Mouse (Mus musculus) embryonic facial prominence, embryonic 15.5 days (tissue): ENCODE results near the gene Alcam. TPM values are rescaled to one million over a fixed set of nuclear protein-coding genes. Genes with fewer than 3 reads are reported as not detected.

Source experiments
- ATAC-seq: fragments of 200-750 bp; cut with Nextera tagmentation; 2 replicates; pipeline ENCODE4 v1.8.0; 2017; ENCODE audit warnings: low read depth, moderate TSS enrichment; ENCODE audit not compliant: insufficient number of reproducible peaks, low FRiP score, low TSS enrichment
- H3K27ac ChIP-seq: fragments of 300-500 bp; sonication (generic); replicated peaks from 2 replicates; pipeline ENCODE4 v1.5.1; 2015; ENCODE audit warnings: mild to moderate bottlenecking, inconsistent platforms
- H3K27me3 ChIP-seq: fragments of 300-500 bp; sonication (generic); 2 replicates; pipeline ENCODE4 v1.6.1; 2015; ENCODE audit warnings: inconsistent platforms
- H3K36me3 ChIP-seq: fragments of 300-500 bp; sonication (generic); 2 replicates; pipeline ENCODE4 v1.6.1; 2015; ENCODE audit warnings: mild to moderate bottlenecking, inconsistent platforms
- H3K4me1 ChIP-seq: fragments of 300-500 bp; sonication (generic); 2 replicates; pipeline ENCODE4 v1.6.1; 2015; ENCODE audit warnings: inconsistent platforms
- H3K4me2 ChIP-seq: fragments of 300-500 bp; sonication (generic); replicated peaks from 2 replicates; pipeline ENCODE4 v1.6.1; 2015; ENCODE audit warnings: mild to moderate bottlenecking, inconsistent platforms
- H3K4me3 ChIP-seq: fragments of 300-500 bp; sonication (generic); replicated peaks from 2 replicates; pipeline ENCODE4 v1.5.1; 2015; ENCODE audit warnings: mild to moderate bottlenecking, inconsistent platforms
- H3K9ac ChIP-seq: fragments of 300-500 bp; sonication (generic); 2 replicates; pipeline ENCODE4 v1.6.1; 2015; ENCODE audit warnings: inconsistent platforms
- H3K9me3 ChIP-seq: fragments of 300-500 bp; sonication (generic); replicated peaks from 2 replicates; pipeline ENCODE4 v1.6.1; 2016; ENCODE audit warnings: inconsistent platforms
- WGBS: fragments of 180-500 bp; shearing (Covaris S2); methylation state at CpG from one replicate; pipeline ENCODE4 v1.1.7; 2015; 5-methylcytosine and 5-hydroxymethylcytosine counted together
- polyA plus RNA-seq: library from polyadenylated mRNA; unstranded; fragments of >200 nt; fragmentation: Nextera tagmentation; extraction: Ambion mirVana; gene quantifications from 2 replicates; pipeline ENCODE4 v1.2.1, GENCODE M21; 2015

Gene Alcam
- polyA plus RNA-seq, 1 experiment from 2014 or later, result 36.4 TPM

DNA sequence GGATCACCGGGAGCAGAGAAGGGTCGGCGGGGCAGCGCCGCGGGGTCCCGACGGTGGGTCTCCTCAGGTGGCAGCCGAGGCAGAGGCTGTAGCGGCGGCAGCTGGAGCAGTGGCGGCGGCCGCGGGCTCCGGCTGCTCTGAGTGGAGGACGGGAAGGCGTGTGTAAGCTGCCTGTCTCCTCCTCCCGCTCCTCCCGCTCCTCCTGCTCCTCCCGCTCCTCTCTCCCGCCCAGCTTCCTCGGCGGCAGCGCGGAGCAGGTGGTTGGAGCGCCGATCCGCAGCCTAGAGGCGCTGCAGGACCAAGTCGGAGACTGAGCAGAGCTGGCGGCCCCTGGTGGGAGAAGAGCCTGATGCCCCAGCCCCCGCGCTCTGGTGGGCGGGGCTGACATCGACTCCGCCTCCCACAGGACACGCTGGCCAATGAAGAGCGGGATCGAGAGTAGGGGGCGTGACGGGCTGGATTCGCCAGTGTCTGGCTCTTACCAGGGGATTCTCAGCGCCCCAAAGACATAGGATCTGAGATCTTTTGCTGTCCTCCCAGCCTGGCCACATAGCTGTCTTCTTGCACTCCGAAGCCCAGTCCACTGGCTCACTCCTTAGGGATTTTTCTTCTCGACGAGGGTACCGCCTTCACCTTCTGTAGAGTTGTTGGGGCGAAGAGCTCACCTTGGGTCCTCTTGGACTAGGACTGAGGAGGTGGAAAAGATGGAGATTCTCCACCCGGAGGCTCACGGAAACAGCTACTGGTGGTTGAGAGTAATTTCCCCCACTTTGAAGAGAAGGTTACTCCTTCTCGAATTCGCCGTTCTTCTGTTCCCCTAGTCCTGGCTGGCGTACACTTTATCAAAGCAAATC, 785 bp downstream of the Alcam start:
- peak; percentile 97 for ATAC-seq
- Histone ChIP-seq H3K9ac (peak overlapping the region; percentile 41), H3K36me3 (no peaks in the 10 kb centered on the region), H3K4me3 (peak overlapping the region; percentile 70), H3K27me3 (no peaks in the 10 kb centered on the region), H3K4me1 (peaks cover 23% of the 10 kb centered on the region; the same call in 1 of the 2 replicates), H3K27ac (peak overlapping the region; percentile 80), H3K9me3 (no peaks in the 10 kb centered on the region), H3K4me2 (peak overlapping the region; percentile 83)
- under 1% methylated on average over 40 of the region's 55 CpGs for WGBS

DNA sequence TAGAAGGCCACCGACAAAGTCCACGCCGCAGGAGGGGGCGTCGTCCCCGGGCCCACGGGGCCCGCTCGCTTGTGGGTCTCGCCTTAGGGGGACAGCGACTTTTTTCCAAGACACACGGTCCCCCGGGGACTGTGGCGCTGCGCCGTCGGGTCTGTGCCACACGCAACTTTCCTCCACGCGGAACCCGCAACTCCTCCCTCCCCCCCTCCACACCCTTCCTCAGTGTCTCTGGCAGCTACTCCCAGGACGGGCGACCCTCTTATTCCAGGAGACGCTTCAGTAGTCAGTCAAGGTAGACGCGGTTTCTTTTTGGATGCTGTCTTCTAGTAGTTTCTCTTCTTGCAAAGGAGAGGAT, 1.4 kb downstream of the Alcam start:
- Histone ChIP-seq H3K4me1 (peaks cover 23% of the 10 kb centered on the region; the same call in 1 of the 2 replicates), H3K9me3 (no peaks in the 10 kb centered on the region), H3K27ac (peak overlapping the region; percentile 68), H3K9ac (peak overlapping the region; percentile 41), H3K4me2 (peak overlapping the region; percentile 83), H3K4me3 (peak overlapping the region; percentile 70), H3K36me3 (no peaks in the 10 kb centered on the region), H3K27me3 (no peaks in the 10 kb centered on the region)
- ATAC-seq, result no peak
- WGBS, result 0% methylated on average over 26 of the region's 26 CpGs

DNA sequence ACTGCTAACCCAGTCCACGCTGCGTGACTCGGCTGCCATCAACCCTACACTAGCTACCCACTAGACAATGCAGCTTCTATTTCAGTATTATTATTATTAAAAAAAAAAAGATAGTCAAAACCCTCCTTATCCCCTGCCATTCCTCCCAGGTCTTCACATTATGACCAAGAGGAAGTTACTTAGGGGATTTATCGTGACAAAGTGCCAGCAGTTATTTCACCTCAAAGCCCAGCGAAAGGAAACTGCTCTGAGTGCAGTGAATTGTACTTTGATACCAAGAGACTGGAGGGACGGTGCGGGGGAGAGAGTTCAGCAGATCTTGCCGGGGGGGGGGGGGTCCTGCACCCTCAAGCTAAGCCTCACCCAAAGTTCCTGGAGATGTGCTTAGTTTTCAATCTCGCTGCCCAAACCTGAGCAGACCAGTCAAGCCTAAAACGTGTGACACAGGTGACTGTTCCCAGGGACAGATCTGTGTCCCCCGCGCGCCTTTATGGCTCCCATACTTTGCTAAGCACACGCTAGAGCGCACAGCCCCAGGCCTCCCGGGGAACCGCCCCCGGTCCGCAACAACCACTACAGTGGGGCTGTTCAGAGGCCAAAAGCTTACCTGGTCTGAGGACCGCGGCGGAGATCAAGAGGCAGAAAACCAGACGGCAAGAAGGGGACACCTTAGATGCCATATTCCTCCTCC, 1.9 kb downstream of the Alcam start:
- H3K9ac ChIP-seq, result peak overlapping the region; percentile 41
- no peak for ATAC-seq
- no peaks in the 10 kb centered on the region for H3K27me3 ChIP-seq
- 2% methylated on average over 23 of the region's 23 CpGs for WGBS
- H3K36me3 ChIP-seq, result no peaks in the 10 kb centered on the region
- peaks cover 23% of the 10 kb centered on the region; the same call in 1 of the 2 replicates for H3K4me1 ChIP-seq
- peak overlapping the region; percentile 76 for H3K27ac ChIP-seq
- peak overlapping the region; percentile 70 for H3K4me3 ChIP-seq
- H3K4me2 ChIP-seq, result peak overlapping the region; percentile 83
- no peaks in the 10 kb centered on the region for H3K9me3 ChIP-seq

DNA sequence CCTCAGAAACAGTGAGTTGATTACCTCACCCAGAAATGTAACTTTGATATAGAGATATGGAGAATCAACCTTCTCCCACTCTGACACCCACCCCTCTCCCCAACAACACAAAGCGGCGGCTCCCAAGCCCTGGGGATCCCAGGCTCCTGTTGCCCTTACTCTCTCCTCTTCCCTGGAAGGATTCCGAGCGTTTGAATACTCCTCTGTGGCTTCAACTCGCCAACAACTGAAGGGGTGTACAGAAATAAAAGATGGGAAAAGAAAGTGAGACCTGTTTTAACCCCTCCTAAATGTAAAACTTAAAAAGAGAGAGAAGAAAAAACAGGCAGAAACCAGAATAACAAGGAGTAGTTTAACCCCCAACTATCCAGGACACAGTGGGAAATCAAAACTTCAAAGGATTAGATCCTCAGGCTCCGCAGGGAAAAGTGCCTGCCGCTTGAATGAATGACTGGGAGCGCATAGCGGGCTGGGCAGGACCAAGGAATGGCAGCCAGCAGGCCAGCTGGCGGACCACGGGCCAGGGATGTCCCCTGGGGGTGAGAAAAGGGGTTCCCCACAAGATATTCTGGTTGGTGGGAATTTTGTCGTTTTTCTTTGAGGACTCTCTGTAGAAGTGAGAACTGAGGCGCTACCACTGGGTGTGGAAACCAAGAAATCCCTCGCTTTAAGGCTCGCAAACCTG, 2.6 kb downstream of the Alcam start:
- ATAC-seq, result no peak
- 1% methylated on average over 15 of the region's 15 CpGs for WGBS
- H3K27me3 ChIP-seq, result no peaks in the 10 kb centered on the region

DNA sequence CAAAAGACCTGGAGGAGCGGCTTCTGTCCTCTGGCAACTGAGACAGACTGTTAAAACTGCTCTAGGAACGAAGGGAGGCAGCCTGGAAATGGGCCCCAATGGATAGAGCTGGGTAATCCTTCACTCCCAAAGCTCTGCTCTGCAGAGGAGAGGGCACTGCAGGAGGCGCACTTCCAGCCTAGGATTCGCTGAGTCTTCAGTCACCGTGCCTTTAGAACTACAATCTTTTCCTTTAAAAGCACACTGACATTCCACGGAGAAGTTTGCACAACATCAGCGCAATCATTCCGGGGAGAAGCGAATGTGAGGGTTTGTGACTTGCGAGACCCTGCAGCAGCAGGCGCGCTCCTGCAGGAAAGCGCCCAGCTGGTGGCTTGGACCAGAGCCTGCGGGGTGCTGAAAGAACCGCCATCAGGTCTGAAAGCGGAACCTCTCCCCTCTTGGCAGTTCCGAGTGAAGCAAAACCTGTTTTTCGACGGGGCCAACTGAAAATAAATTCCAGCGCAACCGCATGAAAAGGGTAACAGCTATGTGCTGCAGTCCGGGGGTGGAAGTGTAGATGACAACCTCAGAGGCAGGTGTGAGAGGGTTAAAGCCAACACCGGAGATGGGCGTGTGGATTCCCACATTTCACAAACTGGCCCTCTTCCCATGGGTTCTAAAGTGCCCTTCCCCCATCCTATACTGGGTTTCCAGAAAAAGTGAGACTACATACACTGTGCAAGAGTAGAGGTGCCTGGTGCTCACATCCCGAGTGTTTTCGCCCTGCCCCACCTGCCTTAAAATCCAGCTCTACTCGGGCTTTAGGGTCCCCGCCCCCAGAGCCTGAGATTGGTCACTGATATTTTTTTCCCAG, 3.4 kb downstream of the Alcam start:
- peak overlapping the region; percentile 76 for H3K27ac ChIP-seq
- no peaks in the 10 kb centered on the region for H3K9me3 ChIP-seq
- H3K9ac ChIP-seq, result peak overlapping the region; percentile 23
- under 1% methylated on average over 28 of the region's 28 CpGs for WGBS
- H3K36me3 ChIP-seq, result no peaks in the 10 kb centered on the region
- peak overlapping the region; percentile 70 for H3K4me3 ChIP-seq
- peaks cover 23% of the 10 kb centered on the region; the same call in 1 of the 2 replicates for H3K4me1 ChIP-seq
- H3K4me2 ChIP-seq, result peak overlapping the region; percentile 83
- no peak for ATAC-seq
- no peaks in the 10 kb centered on the region for H3K27me3 ChIP-seq

More for the DNA sequence above, 2.6 kb downstream of the Alcam start:
- Histone ChIP-seq H3K36me3 (no peaks in the 10 kb centered on the region), H3K4me2 (peak overlapping the region; percentile 83), H3K9ac (peak overlapping the region; percentile 40), H3K4me1 (peaks cover 23% of the 10 kb centered on the region; the same call in 1 of the 2 replicates), H3K27ac (peak overlapping the region; percentile 76), H3K4me3 (peak overlapping the region; percentile 70), H3K9me3 (no peaks in the 10 kb centered on the region)

DNA sequence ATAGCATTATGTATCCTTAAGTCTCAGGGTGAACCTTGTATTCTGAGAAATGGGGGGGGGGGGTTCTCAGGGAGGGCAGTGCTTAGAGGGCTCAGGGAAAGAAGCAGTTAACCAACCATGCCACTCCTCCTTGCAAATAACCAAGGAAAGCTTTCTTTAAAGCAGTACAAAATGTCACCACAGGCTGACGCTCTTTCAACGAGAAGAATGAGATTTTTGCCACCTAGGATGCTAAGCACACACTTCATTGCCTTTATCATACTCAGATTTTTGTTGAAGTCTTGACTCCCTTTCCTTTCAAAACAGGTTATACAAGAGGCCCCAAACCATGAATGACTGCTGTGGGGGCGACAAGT, 4.0 kb downstream of the Alcam start:
- peak overlapping the region; percentile 83 for H3K4me2 ChIP-seq

DNA sequence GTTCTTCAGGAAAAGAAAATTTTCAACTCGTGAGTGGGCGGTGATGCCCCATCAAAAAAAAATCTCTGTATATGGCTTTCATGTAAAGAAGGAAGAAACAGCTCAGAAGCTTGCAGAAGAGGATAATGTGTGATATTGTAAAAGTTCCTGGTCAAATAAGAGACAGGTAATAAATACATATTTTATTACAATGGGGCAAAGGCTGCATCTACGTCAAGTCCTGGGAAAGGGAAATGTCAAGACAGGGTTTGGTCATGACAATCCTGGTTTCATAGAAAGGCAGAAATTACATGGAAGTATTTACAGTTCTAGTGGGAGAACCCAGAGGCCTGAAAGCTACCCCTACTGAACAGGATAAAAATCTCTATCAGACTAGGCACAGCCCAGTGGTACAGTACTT, 7.9 kb downstream of the Alcam start:
- Histone ChIP-seq H3K27me3 (no peaks in the 10 kb centered on the region), H3K27ac (no peak overlapping the region), H3K9me3 (no peaks in the 10 kb centered on the region), H3K9ac (no peak overlapping the region), H3K4me1 (0 out of 2 replicates have a peak, but pooled peaks cover 4% of the 10 kb centered on the region), H3K36me3 (no peaks in the 10 kb centered on the region), H3K4me3 (no peak overlapping the region), H3K4me2 (no peak overlapping the region)
- WGBS, result 96% methylated on average over 3 of the region's 3 CpGs
- no peak for ATAC-seq

More for the DNA sequence above, 4.0 kb downstream of the Alcam start:
- peak overlapping the region; percentile 70 for H3K4me3 ChIP-seq
- no peaks in the 10 kb centered on the region for H3K27me3 ChIP-seq
- 0% methylated on average over 3 of the region's 3 CpGs for WGBS
- no peak for ATAC-seq
- H3K36me3 ChIP-seq, result no peaks in the 10 kb centered on the region
- H3K27ac ChIP-seq, result no peak overlapping the region
- H3K9me3 ChIP-seq, result no peaks in the 10 kb centered on the region
- peaks cover 23% of the 10 kb centered on the region; the same call in 1 of the 2 replicates for H3K4me1 ChIP-seq
- H3K9ac ChIP-seq, result no peak overlapping the region

DNA sequence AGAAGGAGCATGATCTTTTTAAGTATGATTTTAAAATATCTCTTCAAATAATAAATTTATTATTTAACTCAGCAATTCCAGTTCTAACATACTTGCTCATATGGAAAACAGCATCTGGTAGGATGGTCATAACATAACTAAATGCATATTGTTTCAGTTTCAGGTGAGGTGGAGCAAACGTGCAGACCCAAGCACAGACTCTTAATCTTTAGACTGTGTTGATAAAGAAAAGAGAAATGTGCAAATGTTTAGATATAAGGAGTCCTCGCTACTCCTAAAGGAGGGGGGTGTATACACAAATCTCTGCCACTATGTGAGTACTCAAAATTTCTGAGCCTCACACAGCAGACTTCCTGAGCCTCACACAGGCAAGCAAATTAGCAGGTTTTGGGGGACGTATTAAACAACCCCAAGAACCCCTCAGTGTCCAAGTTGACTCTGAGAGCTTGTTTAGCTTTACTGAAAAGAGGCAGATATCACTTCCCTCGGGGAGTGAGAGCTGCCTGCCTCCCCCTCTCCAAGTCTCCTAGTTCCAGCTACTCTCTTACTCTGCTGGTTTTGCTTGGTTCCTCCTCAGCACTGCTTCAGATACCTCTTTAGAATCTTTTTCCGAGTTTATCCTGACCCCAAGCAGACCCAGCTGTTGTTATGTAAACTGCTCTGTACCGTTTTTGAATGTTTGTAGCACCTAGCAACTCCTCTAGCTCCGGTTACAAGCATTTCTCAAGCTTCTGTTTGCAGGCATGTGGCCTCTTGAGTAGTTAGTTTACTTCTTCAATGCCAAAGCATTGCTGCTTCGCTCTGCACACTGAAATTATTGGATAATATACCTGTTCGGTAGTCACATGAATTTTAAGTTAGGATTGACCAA, 10.0 kb downstream of the Alcam start:
- no peak for ATAC-seq
- Histone ChIP-seq H3K9me3 (no peaks in the 10 kb centered on the region), H3K36me3 (no peaks in the 10 kb centered on the region), H3K4me1 (no peaks in the 10 kb centered on the region), H3K4me2 (no peak overlapping the region), H3K27ac (no peak overlapping the region), H3K27me3 (no peaks in the 10 kb centered on the region), H3K4me3 (no peak overlapping the region), H3K9ac (no peak overlapping the region)
- WGBS, result 53% methylated on average over 9 of the region's 9 CpGs

DNA sequence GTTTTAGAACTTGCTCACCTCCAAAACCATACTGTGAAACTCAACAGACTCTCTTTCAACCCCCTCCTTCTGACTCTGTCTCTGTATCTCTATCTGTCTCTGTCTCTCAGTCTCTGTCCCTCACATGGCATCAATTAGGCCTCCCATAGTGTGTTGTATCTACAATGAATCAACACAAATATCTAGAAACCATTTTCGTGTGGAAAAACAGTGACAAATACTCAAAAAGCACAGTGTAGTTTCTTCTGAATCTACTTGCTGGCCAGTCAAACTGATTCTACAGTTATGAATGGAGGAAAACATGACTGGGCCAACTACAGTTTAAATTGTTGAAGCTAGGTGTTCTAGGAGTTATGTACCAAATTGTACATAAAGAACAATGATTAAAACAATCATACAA, 10.8 kb downstream of the Alcam start:
- no peaks in the 10 kb centered on the region for H3K36me3 ChIP-seq
- H3K27ac ChIP-seq, result no peak overlapping the region
- no peaks in the 10 kb centered on the region for H3K9me3 ChIP-seq
- 52% methylated on average over 1 of the region's 1 CpGs for WGBS
- no peak overlapping the region for H3K9ac ChIP-seq
- H3K4me2 ChIP-seq, result no peak overlapping the region
- H3K4me1 ChIP-seq, result no peaks in the 10 kb centered on the region
- no peak overlapping the region for H3K4me3 ChIP-seq
- H3K27me3 ChIP-seq, result no peaks in the 10 kb centered on the region
- no peak for ATAC-seq

DNA sequence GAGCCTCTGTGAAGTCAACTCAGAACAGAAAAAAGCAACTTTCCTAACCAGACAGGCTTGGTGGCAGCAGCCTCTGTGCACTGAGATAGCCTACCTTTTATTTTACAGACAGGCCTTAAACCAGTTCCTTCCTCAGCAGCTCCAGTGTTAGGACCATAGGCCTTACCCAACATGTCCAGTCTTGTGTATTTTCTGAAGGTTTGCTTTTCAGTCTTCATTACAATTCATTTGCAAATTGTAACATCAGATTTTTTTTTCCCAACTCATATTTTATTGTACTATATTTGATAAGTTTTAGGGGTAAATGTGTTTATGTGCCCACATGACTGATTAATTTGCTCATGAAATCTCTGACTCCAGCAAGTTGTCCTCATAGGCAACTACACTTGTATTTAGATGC, 14.3 kb downstream of the Alcam start:
- H3K27me3 ChIP-seq, result no peaks in the 10 kb centered on the region
- H3K9ac ChIP-seq, result no peak overlapping the region

More for the DNA sequence above, 14.3 kb downstream of the Alcam start:
- Histone ChIP-seq H3K4me1 (no peaks in the 10 kb centered on the region), H3K9me3 (no peaks in the 10 kb centered on the region), H3K4me3 (no peak overlapping the region), H3K36me3 (no peaks in the 10 kb centered on the region), H3K4me2 (no peak overlapping the region), H3K27ac (no peak overlapping the region)
- ATAC-seq, result no peak
